In the genomic region with DNA sequence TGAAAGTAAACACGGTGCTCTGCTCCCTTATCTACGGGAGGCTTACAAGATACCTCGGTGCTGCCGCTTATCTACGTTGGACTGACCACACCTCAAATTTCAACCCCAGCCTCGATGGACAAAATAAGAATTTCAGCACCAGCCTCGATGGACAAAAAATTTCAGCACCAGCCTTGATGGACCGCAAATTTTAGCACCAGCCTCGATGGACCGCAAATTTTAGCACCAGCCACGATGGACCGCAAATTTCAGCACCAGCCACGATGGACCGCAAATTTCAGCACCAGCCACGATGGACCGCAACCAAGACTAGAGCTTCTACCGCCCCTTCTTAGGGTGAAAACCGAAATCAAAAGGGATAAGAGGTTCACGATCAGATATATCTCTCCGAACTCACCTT, we compare ENCODE assay signal across 24 mouse cellular contexts. TPM values are rescaled to one million over a fixed set of nuclear protein-coding genes. Genes with fewer than 3 reads are reported as not detected.
A peak's percentile ranks its signal among the peaks of the same experiment; 100 is the strongest.
DNase-seq lines count a peak whose midpoint lies in the region; TF ChIP-seq lines count a peak whose summit lies in the region.
"Not testable (repeated sequence)": the region's sequence is repeated elsewhere in the genome, so short reads cannot be mapped to it uniquely, and the experiment has no call there.
"Had no signal": no experiment of that assay in that cellular context is flagged by ENCODE, and none has a peak within 500 bp of the region (broad histone marks: within the 10 kb centered on the region; RNA-seq: fewer than 3 reads in every experiment).

No protein-coding gene starts in this region.

- H3K4me3 ChIP-seq in MEL (ENCODE audit: control insufficient read depth in 1 of 2, insufficient read depth in 1 of 2, low read depth in 2 of 2, low read length in 2 of 2); myocyte: not testable (repeated sequence)

- not testable (repeated sequence) for H3K4me1 ChIP-seq in MEL (ENCODE audit: control insufficient read depth in 1 of 2, insufficient read depth in 2 of 2, low read length in 2 of 2)

- TF ChIP-seq POLR2A in MEL (IDR thresholded peaks at IDR 0.05; ENCODE audit: control insufficient read depth in 1 of 2, insufficient read depth in 1 of 2, low read depth in 1 of 2, low read length in 2 of 2, poor library complexity in 1 of 2); myocyte (IDR thresholded peaks at IDR 0.05; ENCODE audit: insufficient read length, low read depth): not testable (repeated sequence)

- not testable (repeated sequence) for H3K4me2 ChIP-seq in myocyte (ENCODE audit: low read depth)

- DNase-seq in ES-CJ7 (ENCODE audit: low read depth, low spot score) (peak; percentile 51), MEL (ENCODE audit: low read depth, low spot score) (peak; percentile 27), WW6 (ENCODE audit: low read depth, low spot score) (peak; percentile 28)
- peak; percentile 5 for DNase-seq in adrenal gland, postnatal 14 days

- not testable (repeated sequence) for H3K9ac ChIP-seq in MEL (ENCODE audit: control insufficient read depth, low read depth, low read length, poor library complexity, severe bottlenecking)

- H3K27me3 ChIP-seq in MEL (ENCODE audit: control insufficient read depth in 1 of 2, insufficient read depth in 2 of 2, low read length in 2 of 2); myocyte (ENCODE audit: control insufficient read depth, insufficient read depth, insufficient read length): not testable (repeated sequence)

- not testable (repeated sequence) for TF ChIP-seq CTCF in MEL (IDR thresholded peaks at IDR 0.05 in 2 of 3, conservative IDR thresholded peaks at IDR 0.05 in 1 of 3; ENCODE audit: control insufficient read depth in 1 of 3, insufficient read depth in 1 of 3, low read depth in 2 of 3, low read length in 3 of 3, poor library complexity in 1 of 3, severe bottlenecking in 1 of 3)

- not testable (repeated sequence) for H3K79me2 ChIP-seq in MEL (ENCODE audit: control insufficient read depth, insufficient read depth, low read length, poor library complexity); myocyte (ENCODE audit: control insufficient read depth, insufficient read depth)

- not testable (repeated sequence) for H3K9me3 ChIP-seq in MEL (replicated peaks; ENCODE audit: insufficient read depth, low read length)

- not testable (repeated sequence) for H3K27ac ChIP-seq in MEL (ENCODE audit: control insufficient read depth, low read depth, low read length)

- H3ac ChIP-seq in myocyte (ENCODE audit: control insufficient read depth, insufficient read length) = not testable (repeated sequence)

- TF ChIP-seq EP300 in MEL (IDR thresholded peaks at IDR 0.05; ENCODE audit: low read depth in 1 of 2, low read length in 2 of 2) = not testable (repeated sequence)

- not testable (repeated sequence) for TF ChIP-seq RAD21 in MEL (IDR thresholded peaks at IDR 0.05; ENCODE audit: low read depth, low read length)

- H3K36me3 ChIP-seq in MEL (ENCODE audit: control insufficient read depth in 1 of 2, insufficient read depth in 2 of 2, low read length in 2 of 2); myocyte (ENCODE audit: control insufficient read depth, insufficient read depth): not testable (repeated sequence)

TF ChIP-seq in MEL, 35 proteins besides CTCF, POLR2A, EP300 and RAD21:
- 0 out of 2 replicates have a peak, but pooled peaks have one; percentile 16 for TF ChIP-seq SIN3A (IDR thresholded peaks at IDR 0.05; ENCODE audit: low read length)

TF ChIP-seq in myocyte, 11 proteins besides CTCF, POLR2A, EP300 and RAD21:
- TF ChIP-seq REST (IDR thresholded peaks at IDR 0.05; ENCODE audit: insufficient read depth, insufficient read length) = peak; percentile 33

RNA-seq across cellular contexts. Expression of a gene that starts 47.7 kb away (rescaled TPM):
- total RNA-seq in MEL (2012; rRNA removed) = not detected in 2 replicates
- not detected for polyA plus RNA-seq in MEL (2012; ENCODE audit: insufficient read depth in 1 of 2, insufficient read length in 2 of 2, low read depth in 1 of 2, low replicate concordance in 2 of 2, missing spikeins in 1 of 2)
- total RNA-seq in adrenal gland, postnatal 14 days (2021) = not detected in 2 replicates
- not detected for polyA plus RNA-seq in myocyte (2012; fragmentation: generic; extraction: Trizol)
- total RNA-seq: adrenal gland, adult 18-20 months; adrenal gland, adult 8-10 months; adrenal gland, postnatal 25 days; adrenal gland, postnatal 4 days; CH12.LX; common myeloid progenitor, adult 5-6 weeks had no signal
- polyA plus RNA-seq: activated CD4-positive, CD25-positive, alpha-beta regulatory T cell, adult 4 months; brain, embryonic 14.5 days; CD4-positive, CD25-positive, alpha-beta regulatory T cell, adult 4 months; embryonic facial prominence, embryonic 11.5 days; embryonic facial prominence, embryonic 13.5 days; embryonic facial prominence, embryonic 15.5 days; erythroblast, embryonic 14.5 days; forebrain, embryonic 10.5 days; forebrain, embryonic 12.5 days; forebrain, embryonic 14.5 days; forebrain, embryonic 16.5 days; frontal cortex, adult 2 months; G1E had no signal
